Mouse (Mus musculus) hindbrain, postnatal 0 days (tissue): ENCODE data around the gene Taar6. TPM values are rescaled to one million over a fixed set of nuclear protein-coding genes. Genes with fewer than 3 reads are reported as not detected.

Experiments
- ATAC-seq: fragments of 200-750 bp; cut with Nextera tagmentation; 2 replicates; pipeline ENCODE4 v1.8.0; 2017; ENCODE audit warnings: mild to moderate bottlenecking, moderate TSS enrichment, moderate library complexity
- DNase-seq: peaks from one replicate; pipeline ENCODE4 v3.0.0-alpha.2; 2015; ENCODE audit warnings: low spot score
- H3K27ac ChIP-seq: fragments of 300-500 bp; sonication (generic); 2 replicates; pipeline ENCODE4 v1.5.1; 2014; ENCODE audit warnings: mild to moderate bottlenecking
- H3K27me3 ChIP-seq: fragments of 300-500 bp; sonication (generic); 2 replicates; pipeline ENCODE4 v1.6.1; 2014; ENCODE audit warnings: low read length, mixed read lengths; ENCODE audit not compliant: insufficient read depth
- H3K36me3 ChIP-seq: fragments of 300-500 bp; sonication (generic); 2 replicates; pipeline ENCODE4 v1.6.1; 2014; ENCODE audit warnings: low read length, mixed read lengths; ENCODE audit not compliant: insufficient read depth
- H3K4me1 ChIP-seq: fragments of 300-500 bp; sonication (generic); 2 replicates; pipeline ENCODE4 v1.6.1; 2014; ENCODE audit warnings: antibody characterized with exemption, low read length, mixed read lengths; ENCODE audit not compliant: insufficient read depth
- H3K4me2 ChIP-seq: fragments of 300-500 bp; sonication (generic); 2 replicates; pipeline ENCODE4 v1.6.1; 2014; ENCODE audit warnings: low read depth, mild to moderate bottlenecking, low read length, moderate library complexity, mixed read lengths
- H3K4me3 ChIP-seq: fragments of 300-500 bp; sonication (generic); 2 replicates; pipeline ENCODE4 v1.5.1; 2014; ENCODE audit warnings: low read length
- H3K9ac ChIP-seq: fragments of 300-500 bp; sonication (generic); replicated peaks from 2 replicates; pipeline ENCODE4 v1.6.1; 2014; ENCODE audit warnings: mild to moderate bottlenecking, low read length, moderate library complexity, mixed read lengths
- H3K9me3 ChIP-seq: fragments of 300-500 bp; sonication (generic); 2 replicates; pipeline ENCODE4 v1.6.1; 2016; ENCODE audit warnings: low read length, mixed read lengths
- CTCF ChIP-seq: IDR thresholded peaks from 2 replicates; pipeline ENCODE4 v1.5.1; 2016; ENCODE audit warnings: antibody characterized with exemption, control low read depth, low read depth
- WGBS: fragments of 180-500 bp; shearing (Covaris S2); extraction: QIAGEN DNeasy Blood & Tissue Kit; methylation state at CpG from one replicate; pipeline ENCODE4 v1.1.7; 2014; 5-methylcytosine and 5-hydroxymethylcytosine counted together
- polyA plus RNA-seq: library from polyadenylated mRNA; unstranded; fragments of >200 nt; fragmentation: Nextera tagmentation; extraction: Ambion mirVana; gene quantifications from 2 replicates; pipeline ENCODE4 v1.2.1, GENCODE M21; 2015
- total RNA-seq: library from RNA; depleted of rRNA; stranded (reverse); fragments of >200 nt; gene quantifications from 2 replicates; pipeline ENCODE4 v1.2.3, GENCODE M21; 2014; rRNA removed

Gene Taar6
- total and polyA plus RNA-seq, 2 experiments from 2014 or later, result not detected

DNA sequence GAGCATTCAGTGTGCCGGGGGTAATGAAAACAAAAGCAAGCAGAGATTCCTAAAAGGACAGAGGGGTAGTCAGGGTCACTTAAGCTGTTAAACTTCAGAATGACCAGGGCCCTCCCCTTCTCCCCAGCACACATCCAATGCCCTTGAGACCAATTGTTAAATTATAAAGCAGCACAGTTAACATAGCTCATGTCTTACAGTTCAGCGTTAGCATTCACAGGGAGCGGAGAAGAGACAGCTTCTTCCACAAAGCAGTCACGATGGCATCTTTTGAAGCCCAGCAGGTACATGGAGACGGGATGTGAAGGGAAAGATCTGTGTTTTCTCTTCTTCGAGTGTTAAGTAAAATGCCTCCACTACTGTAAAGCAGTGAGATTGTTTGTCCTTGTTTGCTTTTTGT lies 47.1 kb downstream of the Taar6 start, which contains the start of gene Taar2:
Taar2 (plus strand) TSS at position 261 of the 400 bp plus-strand sequence.
- H3K4me1 ChIP-seq, result no peaks in the 10 kb centered on the region
- no peaks in the 10 kb centered on the region for H3K27me3 ChIP-seq
- H3K9ac ChIP-seq, result no peak within 1 kb of the TSS
- no peak within 1 kb of the TSS for H3K27ac ChIP-seq
- H3K4me3 ChIP-seq, result no peak within 1 kb of the TSS
- WGBS, result 28% methylated on average over 6 of the region's 6 CpGs
- DNase-seq (no peak), ATAC-seq (0 out of 2 replicates have a peak, but pooled peaks have one; percentile 32)
- H3K4me2 ChIP-seq, result peak within 1 kb of the TSS; percentile 31
- H3K9me3 ChIP-seq, result no peaks in the 10 kb centered on the region
- TF ChIP-seq CTCF, result no peak
- H3K36me3 ChIP-seq, result no peaks in the 10 kb centered on the region

GRCm38 (mm10) chr10:23937613-23938012 lies 47.8 kb downstream of the Taar6 start:
- Histone ChIP-seq H3K4me1 (no peaks in the 10 kb centered on the region), H3K9ac (no peak overlapping the region), H3K4me3 (no peak overlapping the region), H3K27ac (no peak overlapping the region), H3K27me3 (no peaks in the 10 kb centered on the region), H3K36me3 (no peaks in the 10 kb centered on the region), H3K9me3 (no peaks in the 10 kb centered on the region), H3K4me2 (no peak overlapping the region)
- DNase-seq, result no peak
- no peak for ATAC-seq
- 54% methylated on average over 4 of the region's 4 CpGs for WGBS
- TF ChIP-seq CTCF, result no peak

Other genes with a start within 250 kb of the Taar6 start
- 2,422 and 2,499 TPM in 2 replicates for gene Rps12, start 198.4 kb downstream of the Taar6 start, total RNA-seq
- 130 and 135 TPM in 2 replicates for gene Rps12, start 198.4 kb downstream of the Taar6 start, polyA plus RNA-seq
- 15.3 and 21.7 TPM in 2 replicates for gene Slc18b1, start 188.7 kb downstream of the Taar6 start, total RNA-seq
- 13.5 and 17.4 TPM in 2 replicates for gene Slc18b1, start 188.7 kb downstream of the Taar6 start, polyA plus RNA-seq
- gene Vnn3, start 134.2 kb downstream of the Taar6 start, total RNA-seq, result 0.11 and 0.16 TPM in 2 replicates
- 0.10 TPM in 1 of 2 replicates, not detected in the other for gene Vnn3, start 134.2 kb downstream of the Taar6 start, polyA plus RNA-seq
- 0.89 TPM in 1 of 2 replicates, not detected in the other for gene Vnn1, start 91.0 kb downstream of the Taar6 start, total RNA-seq
- 0.73 and 1.1 TPM in 2 replicates for gene Vnn1, start 91.0 kb downstream of the Taar6 start, polyA plus RNA-seq
- not detected in 2 replicates for gene Taar1, start 65.3 kb downstream of the Taar6 start, total RNA-seq
- gene Taar1, start 65.3 kb downstream of the Taar6 start, polyA plus RNA-seq, result not detected in 2 replicates
- not detected in 2 replicates for gene Taar2, start 47.1 kb downstream of the Taar6 start, total RNA-seq
- gene Taar2, start 47.1 kb downstream of the Taar6 start, polyA plus RNA-seq, result 0.33 TPM in 1 of 2 replicates, not detected in the other
- gene Taar3, start 36.1 kb downstream of the Taar6 start, total RNA-seq, result 0.21 TPM in 1 of 2 replicates, not detected in the other
- not detected in 2 replicates for gene Taar3, start 36.1 kb downstream of the Taar6 start, polyA plus RNA-seq
- not detected in 2 replicates for gene Taar4, start 25.2 kb downstream of the Taar6 start, total RNA-seq
- not detected in 2 replicates for gene Taar4, start 25.2 kb downstream of the Taar6 start, polyA plus RNA-seq
- not detected in 2 replicates for gene Taar5, start 14.9 kb downstream of the Taar6 start, total RNA-seq
- not detected in 2 replicates for gene Taar5, start 14.9 kb downstream of the Taar6 start, polyA plus RNA-seq
- not detected in 2 replicates for gene Taar7a, start 7.8 kb upstream of the Taar6 start, total RNA-seq
- gene Taar7a, start 7.8 kb upstream of the Taar6 start, polyA plus RNA-seq, result not detected in 2 replicates
- gene Taar7b, start 14.3 kb upstream of the Taar6 start, total RNA-seq, result not detected in 2 replicates
- not detected in 2 replicates for gene Taar7b, start 14.3 kb upstream of the Taar6 start, polyA plus RNA-seq
- gene Taar7d, start 41.6 kb upstream of the Taar6 start, total RNA-seq, result not detected in 2 replicates
- gene Taar7d, start 41.6 kb upstream of the Taar6 start, polyA plus RNA-seq, result not detected in 2 replicates
- not detected in 2 replicates for gene Taar7e, start 52.0 kb upstream of the Taar6 start, total RNA-seq
- not detected in 2 replicates for gene Taar7e, start 52.0 kb upstream of the Taar6 start, polyA plus RNA-seq
- gene Taar7f, start 63.9 kb upstream of the Taar6 start, total RNA-seq, result not detected in 2 replicates
- gene Taar7f, start 63.9 kb upstream of the Taar6 start, polyA plus RNA-seq, result not detected in 2 replicates
- gene Taar8a, start 90.9 kb upstream of the Taar6 start, total RNA-seq, result not detected in 2 replicates
- not detected in 2 replicates for gene Taar8a, start 90.9 kb upstream of the Taar6 start, polyA plus RNA-seq
- gene Taar8b, start 106.6 kb upstream of the Taar6 start, total RNA-seq, result not detected in 2 replicates
- not detected in 2 replicates for gene Taar8b, start 106.6 kb upstream of the Taar6 start, polyA plus RNA-seq
- gene Taar8c, start 116.3 kb upstream of the Taar6 start, total RNA-seq, result not detected in 2 replicates
- gene Taar8c, start 116.3 kb upstream of the Taar6 start, polyA plus RNA-seq, result not detected in 2 replicates
- not detected in 2 replicates for gene Taar9, start 123.9 kb upstream of the Taar6 start, total RNA-seq
- gene Taar9, start 123.9 kb upstream of the Taar6 start, polyA plus RNA-seq, result not detected in 2 replicates
- gene Stx7, start 163.7 kb upstream of the Taar6 start, total RNA-seq, result 109 and 111 TPM in 2 replicates
- gene Stx7, start 163.7 kb upstream of the Taar6 start, polyA plus RNA-seq, result 289 and 299 TPM in 2 replicates
- gene Moxd1, start 237.9 kb upstream of the Taar6 start, total RNA-seq, result 10.6 and 14.3 TPM in 2 replicates
- gene Moxd1, start 237.9 kb upstream of the Taar6 start, polyA plus RNA-seq, result 12.9 and 16.2 TPM in 2 replicates